Mouse (Mus musculus) heart, embryonic 11.5 days (tissue): ENCODE results near the gene Vsig2. TPM values are rescaled to one million over a fixed set of nuclear protein-coding genes. Genes with fewer than 3 reads are reported as not detected.

Experiments used
- ATAC-seq: fragments of 200-750 bp; cut with Nextera tagmentation; replicated peaks from 2 replicates; pipeline ENCODE4 v1.8.0; 2017; ENCODE audit warnings: moderate library complexity; ENCODE audit not compliant: insufficient number of reproducible peaks, low FRiP score, low TSS enrichment
- H3K27ac ChIP-seq: fragments of 300-500 bp; sonication (generic); 2 replicates; pipeline ENCODE4 v1.5.1; 2014; ENCODE audit warnings: mild to moderate bottlenecking, low read depth, low read length
- H3K27me3 ChIP-seq: fragments of 300-500 bp; sonication (generic); 2 replicates; pipeline ENCODE4 v1.6.1; 2014; ENCODE audit warnings: mild to moderate bottlenecking, low read length, mixed read lengths; ENCODE audit not compliant: control insufficient read depth, insufficient read depth
- H3K36me3 ChIP-seq: fragments of 300-500 bp; sonication (generic); 2 replicates; pipeline ENCODE4 v1.6.1; 2014; ENCODE audit warnings: mild to moderate bottlenecking, low read length, moderate library complexity, mixed read lengths; ENCODE audit not compliant: control insufficient read depth, insufficient read depth
- H3K4me1 ChIP-seq: fragments of 300-500 bp; sonication (generic); 2 replicates; pipeline ENCODE4 v1.6.1; 2014; ENCODE audit warnings: low read length; ENCODE audit not compliant: control insufficient read depth, insufficient read depth
- H3K4me2 ChIP-seq: fragments of 300-500 bp; sonication (generic); 2 replicates; pipeline ENCODE4 v1.6.1; 2014; ENCODE audit warnings: mild to moderate bottlenecking, moderate library complexity
- H3K4me3 ChIP-seq: fragments of 300-500 bp; sonication (generic); 2 replicates; pipeline ENCODE4 v1.5.1; 2014; ENCODE audit warnings: low read depth, low read length
- H3K9ac ChIP-seq: fragments of 300-500 bp; sonication (generic); 2 replicates; pipeline ENCODE4 v1.6.1; 2014; ENCODE audit warnings: mild to moderate bottlenecking, low read depth, low read length, moderate library complexity
- H3K9me3 ChIP-seq: fragments of 300-500 bp; sonication (generic); replicated peaks from 2 replicates; pipeline ENCODE4 v1.6.1; 2016; ENCODE audit warnings: low read length; ENCODE audit not compliant: control insufficient read depth
- WGBS: fragments of 180-500 bp; shearing (Covaris S2); extraction: QIAGEN DNeasy Blood & Tissue Kit; methylation state at CpG from one replicate; pipeline ENCODE4 v1.1.7; 2014; ENCODE audit not compliant: insufficient replicate concordance; 5-methylcytosine and 5-hydroxymethylcytosine counted together
- polyA plus RNA-seq: library from polyadenylated mRNA; unstranded; fragments of >200 nt; fragmentation: Nextera tagmentation; extraction: Ambion mirVana; gene quantifications from 2 replicates; pipeline ENCODE4 v1.2.1, GENCODE M21; 2014

Gene Vsig2
- polyA plus RNA-seq, 1 experiment from 2014 or later, result 1.5 TPM

DNA sequence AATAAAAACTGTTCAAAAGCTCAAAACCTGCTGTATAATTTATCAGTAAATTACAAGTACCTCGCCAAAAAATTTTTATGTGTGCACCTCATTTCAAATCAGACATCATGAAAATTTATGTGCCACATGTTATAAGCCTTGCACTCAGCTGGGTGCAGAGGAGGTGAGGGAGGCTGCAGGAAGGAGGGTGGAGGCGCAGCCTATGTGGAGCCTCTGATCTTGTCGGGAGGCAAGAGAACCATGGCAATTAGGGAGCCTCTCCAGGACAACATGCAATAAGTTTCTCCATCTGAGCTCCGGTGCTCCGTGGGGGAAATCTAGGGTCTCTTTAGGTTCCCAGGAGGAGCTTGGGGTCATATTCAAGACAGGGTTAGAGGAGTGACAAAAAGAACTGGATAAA, 28.4 kb downstream of the Vsig2 start:
- no peak for ATAC-seq
- H3K9ac ChIP-seq, result no peak overlapping the region
- WGBS, result 42% methylated on average over 5 of the region's 5 CpGs
- no peaks in the 10 kb centered on the region for H3K9me3 ChIP-seq
- no peaks in the 10 kb centered on the region for H3K36me3 ChIP-seq
- H3K27ac ChIP-seq, result no peak overlapping the region
- H3K27me3 ChIP-seq, result no peaks in the 10 kb centered on the region; the same call in 1 of the 2 replicates
- H3K4me1 ChIP-seq, result peaks cover 17% of the 10 kb centered on the region
- peak overlapping the region; percentile 48 for H3K4me2 ChIP-seq
- H3K4me3 ChIP-seq, result no peak overlapping the region

- Histone ChIP-seq H3K4me1 (peaks cover 22% of the 10 kb centered on the region), H3K36me3 (no peaks in the 10 kb centered on the region), H3K4me2 (peak overlapping the region; percentile 48), H3K9ac (peak overlapping the region; percentile 43; the same call in 1 of the 2 replicates), H3K4me3 (no peak overlapping the region), H3K27me3 (no peaks in the 10 kb centered on the region; the same call in 1 of the 2 replicates), H3K9me3 (no peaks in the 10 kb centered on the region), H3K27ac (no peak overlapping the region)
- WGBS, result 25% methylated on average over 15 of the region's 15 CpGs
- ATAC-seq, result no peak
These were observed 29.0 kb downstream of the Vsig2 start for GRCm38 (mm10) chr9:37567892-37568604.

GRCm38 (mm10) chr9:37568605-37569214, 29.7 kb downstream of the Vsig2 start:
- 37% methylated on average over 4 of the region's 4 CpGs for WGBS
- ATAC-seq, result no peak
- Histone ChIP-seq H3K4me3 (no peak overlapping the region), H3K4me1 (peaks cover 22% of the 10 kb centered on the region), H3K27ac (no peak overlapping the region), H3K4me2 (no peak overlapping the region), H3K36me3 (no peaks in the 10 kb centered on the region), H3K9me3 (no peaks in the 10 kb centered on the region), H3K9ac (no peak overlapping the region), H3K27me3 (no peaks in the 10 kb centered on the region; the same call in 1 of the 2 replicates)

DNA sequence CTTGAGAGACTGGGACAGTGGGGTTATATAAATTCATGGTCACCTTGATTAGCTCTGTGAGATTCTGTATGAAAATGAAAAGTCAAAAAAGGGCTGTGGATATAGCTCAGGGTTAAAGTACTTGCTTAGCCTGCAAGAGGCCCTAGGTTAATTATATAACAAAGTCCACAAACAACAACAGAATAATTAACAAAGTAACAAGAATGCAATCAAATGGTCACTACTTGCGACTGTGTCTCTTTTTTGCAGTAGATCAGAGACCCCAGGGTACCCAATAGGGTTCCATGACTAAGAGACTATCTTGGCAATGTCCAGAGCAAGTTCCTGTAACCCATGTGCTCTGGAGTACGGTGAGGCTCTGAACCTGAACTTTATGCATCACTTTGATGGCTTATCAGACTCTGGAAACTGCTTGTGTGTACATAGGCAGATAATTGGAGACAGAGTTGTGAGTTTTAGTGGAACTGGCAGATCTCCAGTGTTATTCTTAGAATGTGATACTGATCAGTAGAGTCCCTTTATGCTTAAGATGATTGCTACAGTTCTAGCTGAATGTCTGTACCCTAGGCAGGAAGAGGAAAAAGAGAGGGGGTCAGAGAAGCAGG, 30.3 kb downstream of the Vsig2 start:
- 57% methylated on average over 2 of the region's 2 CpGs for WGBS
- no peaks in the 10 kb centered on the region for H3K36me3 ChIP-seq

GRCm38 (mm10) chr9:37572204-37572876, 33.3 kb downstream of the Vsig2 start:
- no peaks in the 10 kb centered on the region for H3K9me3 ChIP-seq
- H3K4me1 ChIP-seq, result peaks cover 27% of the 10 kb centered on the region
- H3K36me3 ChIP-seq, result no peaks in the 10 kb centered on the region
- no peak overlapping the region for H3K4me3 ChIP-seq
- peak overlapping the region; percentile 29 for H3K4me2 ChIP-seq
- WGBS, result 13% methylated on average over 3 of the region's 3 CpGs
- H3K27ac ChIP-seq, result 0 out of 2 replicates have a peak overlapping the region, but pooled peaks have one; percentile 10
- no peaks in the 10 kb centered on the region; the same call in 1 of the 2 replicates for H3K27me3 ChIP-seq
- no peak for ATAC-seq
- H3K9ac ChIP-seq, result no peak overlapping the region

More for the DNA sequence above, 30.3 kb downstream of the Vsig2 start:
- Histone ChIP-seq H3K4me2 (no peak overlapping the region), H3K4me3 (no peak overlapping the region), H3K9me3 (no peaks in the 10 kb centered on the region), H3K27ac (no peak overlapping the region), H3K4me1 (peaks cover 22% of the 10 kb centered on the region), H3K27me3 (no peaks in the 10 kb centered on the region; the same call in 1 of the 2 replicates), H3K9ac (no peak overlapping the region)
- no peak for ATAC-seq

DNA sequence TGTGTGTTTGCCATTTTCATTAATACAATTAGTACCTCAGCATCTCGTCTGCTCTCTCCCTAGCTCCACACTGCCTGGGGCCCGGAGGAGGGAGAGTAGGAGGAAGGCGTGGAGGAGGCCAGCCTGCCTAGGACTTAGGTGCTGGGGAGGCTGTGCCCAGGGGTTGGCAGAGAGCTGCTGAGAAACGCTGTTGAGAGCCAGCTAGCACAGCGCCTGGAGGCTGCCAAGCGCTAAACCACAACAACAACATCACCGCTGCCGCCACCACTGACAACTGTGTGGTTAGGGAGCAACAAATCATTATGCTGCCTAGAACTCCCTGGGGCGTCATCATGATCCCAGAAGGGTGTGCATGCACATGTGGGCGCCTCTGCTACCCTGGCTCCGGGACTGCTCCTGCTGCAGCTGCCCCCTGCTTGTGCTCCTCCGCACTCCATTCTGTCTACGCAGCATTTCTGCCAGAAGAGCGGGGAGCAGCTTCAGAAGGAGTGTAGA, 37.4 kb downstream of the Vsig2 start:
- no peak for ATAC-seq
- peak overlapping the region; percentile 42 for H3K4me2 ChIP-seq
- 28% methylated on average over 14 of the region's 14 CpGs for WGBS
- H3K36me3 ChIP-seq, result no peaks in the 10 kb centered on the region
- no peaks in the 10 kb centered on the region for H3K9me3 ChIP-seq
- H3K27ac ChIP-seq, result no peak overlapping the region
- peaks cover 13% of the 10 kb centered on the region for H3K4me1 ChIP-seq
- no peak overlapping the region for H3K9ac ChIP-seq
- H3K27me3 ChIP-seq, result no peaks in the 10 kb centered on the region
- H3K4me3 ChIP-seq, result no peak overlapping the region

GRCm38 (mm10) chr9:37583594-37583993, 44.5 kb downstream of the Vsig2 start:
- Histone ChIP-seq H3K36me3 (no peaks in the 10 kb centered on the region), H3K9ac (no peak overlapping the region), H3K9me3 (no peaks in the 10 kb centered on the region), H3K4me3 (no peak overlapping the region), H3K27me3 (no peaks in the 10 kb centered on the region), H3K27ac (no peak overlapping the region), H3K4me2 (no peak overlapping the region), H3K4me1 (no peaks in the 10 kb centered on the region)
- 79% methylated on average over 5 of the region's 5 CpGs for WGBS
- ATAC-seq, result no peak

- Histone ChIP-seq H3K36me3 (no peaks in the 10 kb centered on the region), H3K9me3 (no peaks in the 10 kb centered on the region), H3K4me3 (no peak overlapping the region), H3K4me2 (no peak overlapping the region), H3K9ac (no peak overlapping the region), H3K4me1 (no peaks in the 10 kb centered on the region), H3K27ac (no peak overlapping the region), H3K27me3 (no peaks in the 10 kb centered on the region)
- ATAC-seq, result no peak
- 67% methylated on average over 4 of the region's 4 CpGs for WGBS
These were observed 47.7 kb downstream of the Vsig2 start for GRCm38 (mm10) chr9:37586718-37587117.
